Mouse (Mus musculus) G1E (cell line): Measurements from ENCODE around the gene Gm11733.

Source experiments
- CTCF ChIP-seq: IDR thresholded peaks from 2 replicates; pipeline ENCODE4 v1.5.1; 2012; ENCODE audit warnings: low read depth, low read length, inconsistent platforms, mixed read lengths
- GATA1 ChIP-seq: IDR thresholded peaks from 2 replicates; pipeline ENCODE4 v1.6.1; 2012; ENCODE audit warnings: borderline replicate concordance, low read length, inconsistent platforms, mixed read lengths
- TAL1 ChIP-seq: conservative IDR thresholded peaks from 2 replicates; pipeline ENCODE4 v1.6.1; 2012; ENCODE audit warnings: low read depth, low read length, inconsistent platforms, mixed read lengths

- TF ChIP-seq GATA1 = no peak
- TF ChIP-seq CTCF = no peak
- TF ChIP-seq TAL1 = no peak
Measured at GRCm38 (mm10) chr11:117532374-117532773, 48.2 kb downstream of the Gm11733 start.
